Mouse (Mus musculus) testis, adult 2 months (tissue): Measurements from ENCODE around the gene Zdhhc21.

Source experiments
- CTCF ChIP-seq: fragments of 200-500 bp; IDR thresholded peaks from 2 replicates; pipeline ENCODE4 v1.5.1; 2012; ENCODE audit warnings: low read depth, mild to moderate bottlenecking, inconsistent platforms, low read length, moderate library complexity; ENCODE audit not compliant: control insufficient read depth, insufficient read depth, insufficient replicate concordance
- POLR2A ChIP-seq: fragments of 200-500 bp; IDR thresholded peaks from 2 replicates; pipeline ENCODE4 v1.6.1; 2012; ENCODE audit warnings: low read depth, mild to moderate bottlenecking, inconsistent platforms, low read length, moderate library complexity; ENCODE audit not compliant: control insufficient read depth

- TF ChIP-seq POLR2A (no peak), CTCF (no peak)
Measured at GRCm38 (mm10) chr4:82792906-82793580, 66.7 kb downstream of the Zdhhc21 start.
